Mouse (Mus musculus) megakaryocyte, embryonic 14.5 days (primary cell): ENCODE measurements around the gene Ptgfrn.

ENCODE experiments used
- FLI1 ChIP-seq: IDR thresholded peaks from 2 replicates; pipeline ENCODE4 v1.6.1; 2012; ENCODE audit warnings: low read length, inconsistent platforms, mixed read lengths
- GATA1 ChIP-seq: IDR thresholded peaks from 3 replicates; pipeline ENCODE4 v1.6.1; 2012; ENCODE audit warnings: mixed read lengths, low read length, inconsistent platforms, borderline replicate concordance

- TF ChIP-seq GATA1: no peak
- no peak for TF ChIP-seq FLI1
Observed at GRCm38 (mm10) chr3:101044686-101045085, 65.4 kb downstream of the Ptgfrn start.
